Mouse (Mus musculus): ENCODE results near the gene Chrng. TPM values are rescaled to one million over a fixed set of nuclear protein-coding genes. Genes with fewer than 3 reads are reported as not detected.
A peak's percentile ranks its signal among the peaks of the same experiment; 100 is the strongest.

The Chrng gene
- polyA plus RNA-seq, 1 experiment from 2014 or later = 18.2 TPM

- H3K36me3 ChIP-seq = no peaks in the 10 kb centered on the region
- 45% methylated on average over 1 of the region's 1 CpGs for WGBS
- H3K9me3 ChIP-seq = no peaks in the 10 kb centered on the region
- no peak overlapping the region for H3K4me3 ChIP-seq
- H3K4me2 ChIP-seq (replicated peaks) = no peak overlapping the region
- H3K9ac ChIP-seq = no peak overlapping the region; the same call in 1 of the 2 replicates
- no peak for ATAC-seq (ENCODE audit: low FRiP score, low read depth)
- peaks cover 24% of the 10 kb centered on the region for H3K27me3 ChIP-seq
- H3K27ac ChIP-seq = no peak overlapping the region
- 0 out of 2 replicates have a peak, but pooled peaks cover 12% of the 10 kb centered on the region for H3K4me1 ChIP-seq
Measured at GRCm38 (mm10) chr1:87201848-87202247, 2.6 kb upstream of the Chrng start.

- no peak for ATAC-seq (ENCODE audit: low FRiP score, low read depth)
- no peak overlapping the region for H3K9ac ChIP-seq
- H3K36me3 ChIP-seq = no peaks in the 10 kb centered on the region
- no peaks in the 10 kb centered on the region for H3K9me3 ChIP-seq
- WGBS = 80% methylated on average over 5 of the region's 5 CpGs
- no peak overlapping the region for H3K27ac ChIP-seq
- H3K4me2 ChIP-seq (replicated peaks) = no peak overlapping the region
- 0 out of 2 replicates have a peak, but pooled peaks cover 12% of the 10 kb centered on the region for H3K4me1 ChIP-seq
- no peak overlapping the region for H3K4me3 ChIP-seq
- peaks cover 31% of the 10 kb centered on the region for H3K27me3 ChIP-seq
Measured at GRCm38 (mm10) chr1:87203779-87204178, 678 bp upstream of the Chrng start.

GRCm38 (mm10) chr1:87205038-87205437 is 581 bp downstream of the Chrng start:
- no peaks in the 10 kb centered on the region for H3K9me3 ChIP-seq
- H3K27me3 ChIP-seq = peaks cover 33% of the 10 kb centered on the region
- no peak overlapping the region for H3K27ac ChIP-seq
- 0 out of 2 replicates have a peak, but pooled peaks have one; percentile 16 for ATAC-seq (ENCODE audit: low FRiP score, low read depth)
- WGBS = 46% methylated on average over 6 of the region's 6 CpGs
- H3K4me3 ChIP-seq = no peak overlapping the region
- H3K4me1 ChIP-seq = 0 out of 2 replicates have a peak, but pooled peaks cover 12% of the 10 kb centered on the region
- no peak overlapping the region for H3K4me2 ChIP-seq (replicated peaks)
- H3K9ac ChIP-seq = no peak overlapping the region
- no peaks in the 10 kb centered on the region for H3K36me3 ChIP-seq

- H3K4me3 ChIP-seq = no peak overlapping the region
- H3K4me1 ChIP-seq = 0 out of 2 replicates have a peak, but pooled peaks cover 12% of the 10 kb centered on the region
- no peak overlapping the region for H3K4me2 ChIP-seq (replicated peaks)
- whole genome bisulfite sequencing = 37% methylated on average over 3 of the region's 3 CpGs
- peak; percentile 75 for ATAC-seq (ENCODE audit: low FRiP score, low read depth)
- no peaks in the 10 kb centered on the region for H3K36me3 ChIP-seq
- H3K27ac ChIP-seq = no peak overlapping the region
- peaks cover 33% of the 10 kb centered on the region for H3K27me3 ChIP-seq
- H3K9ac ChIP-seq = no peak overlapping the region
- no peaks in the 10 kb centered on the region for H3K9me3 ChIP-seq
Measured at GRCm38 (mm10) chr1:87205502-87205901, 1.0 kb downstream of the Chrng start.

- no peak overlapping the region for H3K9ac ChIP-seq
- 16% methylated on average over 17 of the region's 17 CpGs for WGBS
- H3K4me3 ChIP-seq = peak overlapping the region; percentile 18
- H3K27me3 ChIP-seq = peaks cover 33% of the 10 kb centered on the region
- H3K9me3 ChIP-seq = no peaks in the 10 kb centered on the region
- no peaks in the 10 kb centered on the region for H3K36me3 ChIP-seq
- 0 out of 2 replicates have a peak, but pooled peaks cover 12% of the 10 kb centered on the region for H3K4me1 ChIP-seq
- ATAC-seq (ENCODE audit: low FRiP score, low read depth) = no peak
- H3K4me2 ChIP-seq (replicated peaks) = peak overlapping the region; percentile 30; the same call in 1 of the 2 replicates
- H3K27ac ChIP-seq = no peak overlapping the region
Measured at GRCm38 (mm10) chr1:87206339-87206738, 1.9 kb downstream of the Chrng start.

- Histone ChIP-seq H3K4me2 (replicated peaks) (no peak overlapping the region), H3K4me3 (no peak overlapping the region), H3K4me1 (peaks cover 24% of the 10 kb centered on the region), H3K27ac (no peak overlapping the region), H3K27me3 (peaks cover 20% of the 10 kb centered on the region), H3K9ac (no peak overlapping the region), H3K9me3 (no peaks in the 10 kb centered on the region), H3K36me3 (no peaks in the 10 kb centered on the region)
- 85% methylated on average over 4 of the region's 4 CpGs for WGBS
- no peak for ATAC-seq (ENCODE audit: low FRiP score, low read depth)
Measured at GRCm38 (mm10) chr1:87211431-87211830, 7.0 kb downstream of the Chrng start.

- peak; percentile 96 for ATAC-seq (ENCODE audit: low FRiP score, low read depth)
- under 1% methylated on average over 97 of the region's 99 CpGs for WGBS
- H3K36me3 ChIP-seq = peaks cover 9% of the 10 kb centered on the region
- peak within 1 kb of the TSS; percentile 99 for H3K27ac ChIP-seq
- H3K4me1 ChIP-seq = peaks cover 27% of the 10 kb centered on the region
- H3K9me3 ChIP-seq = no peaks in the 10 kb centered on the region
- peak within 1 kb of the TSS; percentile 98 for H3K9ac ChIP-seq
- no peaks in the 10 kb centered on the region for H3K27me3 ChIP-seq
- H3K4me2 ChIP-seq (replicated peaks) = peak within 1 kb of the TSS; percentile 78
- peak within 1 kb of the TSS; percentile 81 for H3K4me3 ChIP-seq
Measured at GRCm38 (mm10) chr1:87213735-87214704, 9.6 kb downstream of the Chrng start, which contains the start of gene Eif4e2. Gene Eif4e2 (plus strand): TSS chr1:87213914.

- peak overlapping the region; percentile 98 for H3K9ac ChIP-seq
- ATAC-seq (ENCODE audit: low FRiP score, low read depth) = no peak
- peak overlapping the region; percentile 99; the same call in 1 of the 2 replicates for H3K27ac ChIP-seq
- H3K4me1 ChIP-seq = peaks cover 27% of the 10 kb centered on the region
- H3K27me3 ChIP-seq = no peaks in the 10 kb centered on the region
- H3K9me3 ChIP-seq = no peaks in the 10 kb centered on the region
- H3K4me2 ChIP-seq (replicated peaks) = peak overlapping the region; percentile 78
- peak overlapping the region; percentile 81 for H3K4me3 ChIP-seq
- WGBS = 21% methylated on average over 4 of the region's 4 CpGs
- peaks cover 13% of the 10 kb centered on the region for H3K36me3 ChIP-seq
Measured at GRCm38 (mm10) chr1:87214748-87215147, 10.3 kb downstream of the Chrng start.

GRCm38 (mm10) chr1:87217938-87218337 is 13.5 kb downstream of the Chrng start:
- Histone ChIP-seq H3K36me3 (peaks cover 45% of the 10 kb centered on the region), H3K27me3 (no peaks in the 10 kb centered on the region), H3K27ac (no peak overlapping the region), H3K9me3 (no peaks in the 10 kb centered on the region), H3K4me3 (no peak overlapping the region), H3K4me2 (replicated peaks) (no peak overlapping the region), H3K4me1 (peaks cover 26% of the 10 kb centered on the region), H3K9ac (no peak overlapping the region)
- 72% methylated on average over 3 of the region's 3 CpGs for WGBS
- ATAC-seq (ENCODE audit: low FRiP score, low read depth) = no peak

- H3K36me3 ChIP-seq = peaks cover 99% of the 10 kb centered on the region
- no peaks in the 10 kb centered on the region for H3K4me1 ChIP-seq
- no peak overlapping the region for H3K9ac ChIP-seq
- no peak overlapping the region for H3K4me3 ChIP-seq
- no peaks in the 10 kb centered on the region for H3K27me3 ChIP-seq
- no peaks in the 10 kb centered on the region for H3K9me3 ChIP-seq
- no peak overlapping the region for H3K27ac ChIP-seq
- WGBS = 95% methylated on average over 8 of the region's 8 CpGs
- H3K4me2 ChIP-seq (replicated peaks) = no peak overlapping the region
- no peak for ATAC-seq (ENCODE audit: low FRiP score, low read depth)
Measured at GRCm38 (mm10) chr1:87225739-87226138, 21.3 kb downstream of the Chrng start.

GRCm38 (mm10) chr1:87226409-87227159 is 22.1 kb downstream of the Chrng start:
- Histone ChIP-seq H3K36me3 (peaks cover 97% of the 10 kb centered on the region), H3K4me1 (no peaks in the 10 kb centered on the region), H3K9me3 (no peaks in the 10 kb centered on the region), H3K27ac (no peak overlapping the region), H3K27me3 (no peaks in the 10 kb centered on the region), H3K4me3 (no peak overlapping the region), H3K4me2 (replicated peaks) (no peak overlapping the region), H3K9ac (no peak overlapping the region)
- ATAC-seq (ENCODE audit: low FRiP score, low read depth) = no peak
- WGBS = 90% methylated on average over 1 of the region's 1 CpGs

- H3K36me3 ChIP-seq = peaks cover 97% of the 10 kb centered on the region
- H3K9me3 ChIP-seq = no peaks in the 10 kb centered on the region
- H3K27me3 ChIP-seq = no peaks in the 10 kb centered on the region
- 95% methylated on average over 3 of the region's 3 CpGs for WGBS
- H3K4me1 ChIP-seq = no peaks in the 10 kb centered on the region
- no peak overlapping the region for H3K9ac ChIP-seq
- no peak overlapping the region for H3K4me2 ChIP-seq (replicated peaks)
- no peak overlapping the region for H3K4me3 ChIP-seq
- ATAC-seq (ENCODE audit: low FRiP score, low read depth) = no peak
- no peak overlapping the region for H3K27ac ChIP-seq
Measured at GRCm38 (mm10) chr1:87227160-87227550, 22.7 kb downstream of the Chrng start.
